Mouse (Mus musculus) midbrain, embryonic 11.5 days (tissue): ENCODE data around the gene Sppl2c. TPM values are rescaled to one million over a fixed set of nuclear protein-coding genes. Genes with fewer than 3 reads are reported as not detected.
A peak's percentile ranks its signal among the peaks of the same experiment; 100 is the strongest.

Source experiments
- ATAC-seq: fragments of 200-750 bp; cut with Nextera tagmentation; 2 replicates; pipeline ENCODE4 v1.8.0; 2017; ENCODE audit warnings: moderate TSS enrichment, moderate library complexity; ENCODE audit not compliant: low FRiP score
- DNase-seq: peaks from one replicate; pipeline ENCODE4 v3.0.0; 2015; ENCODE audit warnings: low spot score; ENCODE audit errors: missing footprints
- H3K27ac ChIP-seq: fragments of 300-500 bp; sonication (generic); 2 replicates; pipeline ENCODE4 v1.5.1; 2014; ENCODE audit warnings: low read depth, low read length
- H3K27me3 ChIP-seq: fragments of 300-500 bp; sonication (generic); 2 replicates; pipeline ENCODE4 v1.6.1; 2014; ENCODE audit warnings: mild to moderate bottlenecking, low read length, moderate library complexity, mixed read lengths; ENCODE audit not compliant: control insufficient read depth, insufficient read depth
- H3K36me3 ChIP-seq: fragments of 300-500 bp; sonication (generic); 2 replicates; pipeline ENCODE4 v1.6.1; 2014; ENCODE audit warnings: mild to moderate bottlenecking, low read length, moderate library complexity, mixed read lengths; ENCODE audit not compliant: control insufficient read depth, insufficient read depth
- H3K4me1 ChIP-seq: fragments of 300-500 bp; sonication (generic); 2 replicates; pipeline ENCODE4 v1.6.1; 2014; ENCODE audit warnings: low read length; ENCODE audit not compliant: control insufficient read depth, insufficient read depth
- H3K4me2 ChIP-seq: fragments of 300-500 bp; sonication (generic); 2 replicates; pipeline ENCODE4 v1.6.1; 2014; ENCODE audit warnings: mild to moderate bottlenecking, moderate library complexity
- H3K4me3 ChIP-seq: fragments of 300-500 bp; sonication (generic); 2 replicates; pipeline ENCODE4 v1.5.1; 2014; ENCODE audit warnings: low read depth, low read length
- H3K9ac ChIP-seq: fragments of 300-500 bp; sonication (generic); 2 replicates; pipeline ENCODE4 v1.6.1; 2014; ENCODE audit warnings: low read length
- H3K9me3 ChIP-seq: fragments of 300-500 bp; sonication (generic); 2 replicates; pipeline ENCODE4 v1.6.1; 2016; ENCODE audit warnings: low read length; ENCODE audit not compliant: control insufficient read depth
- WGBS: fragments of 180-500 bp; shearing (Covaris S2); extraction: QIAGEN DNeasy Blood & Tissue Kit; methylation state at CpG from one replicate; pipeline ENCODE4 v1.1.7; 2014; 5-methylcytosine and 5-hydroxymethylcytosine counted together
- polyA plus RNA-seq: library from polyadenylated mRNA; unstranded; fragments of >200 nt; fragmentation: Nextera tagmentation; extraction: Ambion mirVana; gene quantifications from 2 replicates; pipeline ENCODE4 v1.2.1, GENCODE M21; 2014

Sppl2c gene
- polyA plus RNA-seq, 1 experiment from 2014 or later, result not detected

- Histone ChIP-seq H3K9ac (peak overlapping the region; percentile 69), H3K4me1 (peaks cover 22% of the 10 kb centered on the region), H3K27ac (peak overlapping the region; percentile 5), H3K9me3 (no peaks in the 10 kb centered on the region), H3K27me3 (peaks cover 47% of the 10 kb centered on the region), H3K36me3 (no peaks in the 10 kb centered on the region), H3K4me2 (peak overlapping the region; percentile 93), H3K4me3 (peak overlapping the region; percentile 59)
- WGBS, result under 1% methylated on average over 67 of the region's 72 CpGs
- ATAC-seq (peak; percentile 22), DNase-seq (peak; percentile 95)
These were observed 46.3 kb downstream of the Sppl2c start for GRCm38 (mm10) chr11:104232141-104233061.

GRCm38 (mm10) chr11:104233101-104233500 is 47.0 kb downstream of the Sppl2c start:
- under 1% methylated on average over 10 of the region's 10 CpGs for WGBS
- no peaks in the 10 kb centered on the region for H3K9me3 ChIP-seq
- H3K4me3 ChIP-seq, result peak overlapping the region; percentile 59
- H3K27ac ChIP-seq, result no peak overlapping the region
- DNase-seq (no peak), ATAC-seq (no peak)
- H3K27me3 ChIP-seq, result peaks cover 48% of the 10 kb centered on the region
- peaks cover 22% of the 10 kb centered on the region for H3K4me1 ChIP-seq
- H3K4me2 ChIP-seq, result peak overlapping the region; percentile 93
- H3K36me3 ChIP-seq, result no peaks in the 10 kb centered on the region
- peak overlapping the region; percentile 69 for H3K9ac ChIP-seq

GRCm38 (mm10) chr11:104233574-104234206 is 47.6 kb downstream of the Sppl2c start:
- DNase-seq, result peak; percentile 91
- Histone ChIP-seq H3K4me3 (peak overlapping the region; percentile 59), H3K27ac (no peak overlapping the region), H3K9me3 (no peaks in the 10 kb centered on the region), H3K4me1 (peaks cover 22% of the 10 kb centered on the region), H3K4me2 (peak overlapping the region; percentile 93), H3K36me3 (no peaks in the 10 kb centered on the region), H3K9ac (peak overlapping the region; percentile 36; the same call in 1 of the 2 replicates), H3K27me3 (peaks cover 48% of the 10 kb centered on the region)
- WGBS, result 3% methylated on average over 30 of the region's 30 CpGs
- ATAC-seq, result no peak

- H3K4me1 ChIP-seq, result peaks cover 22% of the 10 kb centered on the region
- H3K27me3 ChIP-seq, result peaks cover 48% of the 10 kb centered on the region
- H3K9me3 ChIP-seq, result no peaks in the 10 kb centered on the region
- no peak for ATAC-seq
- no peak for DNase-seq
- H3K9ac ChIP-seq, result no peak overlapping the region
- H3K4me2 ChIP-seq, result peak overlapping the region; percentile 9; the same call in 1 of the 2 replicates
- H3K27ac ChIP-seq, result no peak overlapping the region
- H3K36me3 ChIP-seq, result no peaks in the 10 kb centered on the region
- WGBS, result 44% methylated on average over 6 of the region's 6 CpGs
- no peak overlapping the region for H3K4me3 ChIP-seq
These were observed 48.6 kb downstream of the Sppl2c start for GRCm38 (mm10) chr11:104234680-104235079.

GRCm38 (mm10) chr11:104235881-104236280 is 49.8 kb downstream of the Sppl2c start:
- Histone ChIP-seq H3K4me1 (peaks cover 16% of the 10 kb centered on the region), H3K4me2 (no peak overlapping the region), H3K9me3 (no peaks in the 10 kb centered on the region), H3K9ac (no peak overlapping the region), H3K27me3 (peaks cover 48% of the 10 kb centered on the region), H3K4me3 (no peak overlapping the region), H3K36me3 (no peaks in the 10 kb centered on the region), H3K27ac (no peak overlapping the region)
- 76% methylated on average over 2 of the region's 2 CpGs for WGBS
- ATAC-seq (no peak), DNase-seq (peak; percentile 81)

- H3K27ac ChIP-seq, result no peak overlapping the region
- no peak overlapping the region for H3K9ac ChIP-seq
- H3K4me2 ChIP-seq, result no peak overlapping the region
- H3K36me3 ChIP-seq, result no peaks in the 10 kb centered on the region
- WGBS, result 73% methylated on average over 7 of the region's 7 CpGs
- peaks cover 40% of the 10 kb centered on the region for H3K27me3 ChIP-seq
- H3K4me3 ChIP-seq, result no peak overlapping the region
- no peaks in the 10 kb centered on the region for H3K9me3 ChIP-seq
- DNase-seq (no peak), ATAC-seq (no peak)
- peaks cover 12% of the 10 kb centered on the region for H3K4me1 ChIP-seq
These were observed 51.1 kb downstream of the Sppl2c start for GRCm38 (mm10) chr11:104237226-104237625.

GRCm38 (mm10) chr11:104237958-104238747 is 52.0 kb downstream of the Sppl2c start:
- Histone ChIP-seq H3K27me3 (peaks cover 31% of the 10 kb centered on the region), H3K27ac (no peak overlapping the region), H3K4me3 (no peak overlapping the region), H3K9ac (no peak overlapping the region), H3K9me3 (no peaks in the 10 kb centered on the region), H3K4me1 (peaks cover 5% of the 10 kb centered on the region; the same call in 1 of the 2 replicates), H3K4me2 (no peak overlapping the region), H3K36me3 (no peaks in the 10 kb centered on the region)
- ATAC-seq (no peak), DNase-seq (peak; percentile 56)
- WGBS, result 70% methylated on average over 13 of the region's 13 CpGs
